Mouse (Mus musculus) embryonic facial prominence, embryonic 11.5 days (tissue): ENCODE measurements around the gene Dmwd. TPM values are rescaled to one million over a fixed set of nuclear protein-coding genes. Genes with fewer than 3 reads are reported as not detected.

Experiments used
- ATAC-seq: fragments of 200-750 bp; cut with Nextera tagmentation; replicated peaks from 2 replicates; pipeline ENCODE4 v1.8.0; 2017; ENCODE audit warnings: low read depth; ENCODE audit not compliant: insufficient number of reproducible peaks, low FRiP score, low TSS enrichment
- DNase-seq: peaks from one replicate; pipeline ENCODE4 v3.0.0-alpha.2; 2015; ENCODE audit warnings: low spot score
- H3K27ac ChIP-seq: fragments of 300-500 bp; sonication (generic); replicated peaks from 2 replicates; pipeline ENCODE4 v1.5.1; 2014; ENCODE audit warnings: mild to moderate bottlenecking, low read depth, low read length, control low read depth
- H3K27me3 ChIP-seq: fragments of 300-500 bp; sonication (generic); 2 replicates; pipeline ENCODE4 v1.6.1; 2014; ENCODE audit warnings: mild to moderate bottlenecking, low read length, moderate library complexity, mixed read lengths; ENCODE audit not compliant: control insufficient read depth, insufficient read depth
- H3K36me3 ChIP-seq: fragments of 300-500 bp; sonication (generic); replicated peaks from 2 replicates; pipeline ENCODE4 v1.6.1; 2014; ENCODE audit warnings: low read depth, mild to moderate bottlenecking, low read length, moderate library complexity, mixed read lengths; ENCODE audit not compliant: control insufficient read depth, insufficient read depth
- H3K4me1 ChIP-seq: fragments of 300-500 bp; sonication (generic); 2 replicates; pipeline ENCODE4 v1.6.1; 2014; ENCODE audit warnings: low read length, mixed read lengths; ENCODE audit not compliant: control insufficient read depth, insufficient read depth
- H3K4me2 ChIP-seq: fragments of 300-500 bp; sonication (generic); 2 replicates; pipeline ENCODE4 v1.6.1; 2014; ENCODE audit warnings: low read depth, mild to moderate bottlenecking, control low read depth, low read length, moderate library complexity
- H3K4me3 ChIP-seq: fragments of 300-500 bp; sonication (generic); 2 replicates; pipeline ENCODE4 v1.5.1; 2014; ENCODE audit warnings: low read depth, low read length, control low read depth
- H3K9ac ChIP-seq: fragments of 300-500 bp; sonication (generic); replicated peaks from 2 replicates; pipeline ENCODE4 v1.6.1; 2014; ENCODE audit warnings: mild to moderate bottlenecking, control low read depth, low read length
- H3K9me3 ChIP-seq: fragments of 300-500 bp; sonication (generic); replicated peaks from 2 replicates; pipeline ENCODE4 v1.6.1; 2016; ENCODE audit warnings: mild to moderate bottlenecking, low read length, inconsistent platforms, mixed read lengths; ENCODE audit not compliant: control insufficient read depth
- WGBS: fragments of 180-500 bp; shearing (Covaris S2); extraction: QIAGEN DNeasy Blood & Tissue Kit; methylation state at CpG from one replicate; pipeline ENCODE4 v1.1.7; 2014; 5-methylcytosine and 5-hydroxymethylcytosine counted together
- polyA plus RNA-seq: library from polyadenylated mRNA; unstranded; fragments of >200 nt; fragmentation: Nextera tagmentation; extraction: Ambion mirVana; gene quantifications from 2 replicates; pipeline ENCODE4 v1.2.1, GENCODE M21; 2014

The Dmwd gene
- polyA plus RNA-seq, 1 experiment from 2014 or later, result 17.2 TPM

GRCm38 (mm10) chr7:19092381-19093173 is 16.6 kb downstream of the Dmwd start:
- Histone ChIP-seq H3K27me3 (peaks cover 4% of the 10 kb centered on the region; the same call in 1 of the 2 replicates), H3K27ac (peak overlapping the region; percentile 72), H3K9ac (peak overlapping the region; percentile 53), H3K4me2 (peak overlapping the region; percentile 94), H3K36me3 (no peaks in the 10 kb centered on the region; the same call in 1 of the 2 replicates), H3K9me3 (no peaks in the 10 kb centered on the region), H3K4me3 (peak overlapping the region; percentile 37), H3K4me1 (peaks cover 13% of the 10 kb centered on the region)
- peak; percentile 84 for DNase-seq
- 5% methylated on average over 38 of the region's 38 CpGs for WGBS
- peak; percentile 63 for ATAC-seq

- Histone ChIP-seq H3K9me3 (no peaks in the 10 kb centered on the region), H3K27me3 (peaks cover 4% of the 10 kb centered on the region; the same call in 1 of the 2 replicates), H3K36me3 (no peaks in the 10 kb centered on the region; the same call in 1 of the 2 replicates), H3K27ac (peak overlapping the region; percentile 72), H3K4me2 (peak overlapping the region; percentile 94), H3K4me3 (peak overlapping the region; percentile 37), H3K9ac (peak overlapping the region; percentile 53), H3K4me1 (peaks cover 13% of the 10 kb centered on the region)
- ATAC-seq, result peak; percentile 34
- WGBS, result under 1% methylated on average over 15 of the region's 15 CpGs
- DNase-seq, result peak; percentile 85
Observed at GRCm38 (mm10) chr7:19093174-19093521, 17.1 kb downstream of the Dmwd start.

- peak overlapping the region; percentile 79 for H3K4me3 ChIP-seq
- under 1% methylated on average over 45 of the region's 45 CpGs for WGBS
- DNase-seq, result peak; percentile 99
- peak overlapping the region; percentile 94 for H3K4me2 ChIP-seq
- peak; percentile 81 for ATAC-seq
- H3K4me1 ChIP-seq, result peaks cover 13% of the 10 kb centered on the region
- H3K9ac ChIP-seq, result peak overlapping the region; percentile 93
- H3K27ac ChIP-seq, result peak overlapping the region; percentile 97
- H3K36me3 ChIP-seq, result no peaks in the 10 kb centered on the region; the same call in 1 of the 2 replicates
- peaks cover 4% of the 10 kb centered on the region; the same call in 1 of the 2 replicates for H3K27me3 ChIP-seq
- H3K9me3 ChIP-seq, result no peaks in the 10 kb centered on the region
Observed at GRCm38 (mm10) chr7:19093537-19094385, 17.7 kb downstream of the Dmwd start.

- H3K4me1 ChIP-seq, result peaks cover 13% of the 10 kb centered on the region
- H3K9ac ChIP-seq, result peak within 1 kb of the TSS; percentile 93
- 0% methylated on average over 15 of the region's 36 CpGs for WGBS
- peak within 1 kb of the TSS; percentile 94 for H3K4me2 ChIP-seq
- no peak for ATAC-seq
- no peaks in the 10 kb centered on the region for H3K9me3 ChIP-seq
- peak within 1 kb of the TSS; percentile 97 for H3K27ac ChIP-seq
- DNase-seq, result no peak
- peaks cover 4% of the 10 kb centered on the region; the same call in 1 of the 2 replicates for H3K27me3 ChIP-seq
- peak within 1 kb of the TSS; percentile 79 for H3K4me3 ChIP-seq
- no peaks in the 10 kb centered on the region; the same call in 1 of the 2 replicates for H3K36me3 ChIP-seq
Observed at GRCm38 (mm10) chr7:19094471-19094825, 18.4 kb downstream of the Dmwd start, which contains the start of gene Six5. TSS of gene Six5 (plus strand) at chr7:19094594.

- H3K9me3 ChIP-seq, result no peaks in the 10 kb centered on the region
- no peak for ATAC-seq
- peaks cover 13% of the 10 kb centered on the region for H3K4me1 ChIP-seq
- peak overlapping the region; percentile 94 for H3K4me2 ChIP-seq
- H3K36me3 ChIP-seq, result no peaks in the 10 kb centered on the region; the same call in 1 of the 2 replicates
- H3K4me3 ChIP-seq, result peak overlapping the region; percentile 79
- under 1% methylated on average over 64 of the region's 87 CpGs for WGBS
- peak overlapping the region; percentile 93 for H3K9ac ChIP-seq
- H3K27me3 ChIP-seq, result peaks cover 4% of the 10 kb centered on the region; the same call in 1 of the 2 replicates
- DNase-seq, result peak; percentile 55
- peak overlapping the region; percentile 97 for H3K27ac ChIP-seq
Observed at GRCm38 (mm10) chr7:19094826-19095750, 19.1 kb downstream of the Dmwd start.

GRCm38 (mm10) chr7:19095751-19096110 is 19.7 kb downstream of the Dmwd start:
- DNase-seq (peak; percentile 91), ATAC-seq (peak; percentile 1; the same call in 1 of the 2 replicates)
- H3K27ac ChIP-seq, result peak overlapping the region; percentile 97
- peak overlapping the region; percentile 94 for H3K4me2 ChIP-seq
- H3K9ac ChIP-seq, result peak overlapping the region; percentile 93
- H3K27me3 ChIP-seq, result peaks cover 4% of the 10 kb centered on the region; the same call in 1 of the 2 replicates
- 0% methylated on average over 19 of the region's 19 CpGs for WGBS
- H3K9me3 ChIP-seq, result no peaks in the 10 kb centered on the region
- no peaks in the 10 kb centered on the region; the same call in 1 of the 2 replicates for H3K36me3 ChIP-seq
- peaks cover 13% of the 10 kb centered on the region for H3K4me1 ChIP-seq
- peak overlapping the region; percentile 79 for H3K4me3 ChIP-seq

GRCm38 (mm10) chr7:19096421-19096976 is 20.5 kb downstream of the Dmwd start:
- peaks cover 4% of the 10 kb centered on the region; the same call in 1 of the 2 replicates for H3K27me3 ChIP-seq
- 51% methylated on average over 5 of the region's 5 CpGs for WGBS
- H3K9ac ChIP-seq, result peak overlapping the region; percentile 93
- no peaks in the 10 kb centered on the region for H3K36me3 ChIP-seq
- ATAC-seq (no peak), DNase-seq (no peak)
- H3K4me1 ChIP-seq, result peaks cover 13% of the 10 kb centered on the region
- H3K4me3 ChIP-seq, result peak overlapping the region; percentile 79
- peak overlapping the region; percentile 97 for H3K27ac ChIP-seq
- H3K9me3 ChIP-seq, result no peaks in the 10 kb centered on the region
- H3K4me2 ChIP-seq, result peak overlapping the region; percentile 94
